Mouse (Mus musculus) heart, embryonic 16.5 days (tissue): ENCODE measurements at regions not wholly inside any gene's neighbourhood (a gene's known extent, or its start where the extent isn't known, plus 50 kb on each side); places are given as distances from the start of the nearest gene placed in this dataset.

Experiments
- ATAC-seq: fragments of 200-750 bp; cut with Nextera tagmentation; replicated peaks from 2 replicates; pipeline ENCODE4 v1.8.0; 2017; ENCODE audit warnings: moderate number of reproducible peaks; ENCODE audit not compliant: insufficient read depth, low FRiP score; ENCODE audit errors: extremely low read depth
- H3K27ac ChIP-seq: fragments of 300-500 bp; sonication (generic); 2 replicates; pipeline ENCODE4 v1.5.1; 2014; ENCODE audit warnings: mild to moderate bottlenecking, low read length, control low read depth, moderate library complexity
- H3K27me3 ChIP-seq: fragments of 300-500 bp; sonication (generic); 2 replicates; pipeline ENCODE4 v1.6.1; 2014; ENCODE audit warnings: low read length, mixed read lengths; ENCODE audit not compliant: control insufficient read depth, insufficient read depth
- H3K36me3 ChIP-seq: fragments of 300-500 bp; sonication (generic); 2 replicates; pipeline ENCODE4 v1.6.1; 2014; ENCODE audit not compliant: control insufficient read depth, insufficient read depth
- H3K4me1 ChIP-seq: fragments of 300-500 bp; sonication (generic); 2 replicates; pipeline ENCODE4 v1.6.1; 2014; ENCODE audit warnings: low read length, mixed read lengths; ENCODE audit not compliant: control insufficient read depth, insufficient read depth
- H3K4me2 ChIP-seq: fragments of 300-500 bp; sonication (generic); 2 replicates; pipeline ENCODE4 v1.6.1; 2014; ENCODE audit warnings: low read depth, mild to moderate bottlenecking, control low read depth, low read length
- H3K4me3 ChIP-seq: fragments of 300-500 bp; sonication (generic); 2 replicates; pipeline ENCODE4 v1.5.1; 2014; ENCODE audit warnings: mild to moderate bottlenecking, control low read depth, low read length
- H3K9ac ChIP-seq: fragments of 300-500 bp; sonication (generic); 2 replicates; pipeline ENCODE4 v1.6.1; 2014; ENCODE audit warnings: low read length, control low read depth
- H3K9me3 ChIP-seq: fragments of 300-500 bp; sonication (generic); replicated peaks from 2 replicates; pipeline ENCODE4 v1.6.1; 2016; ENCODE audit warnings: low read length; ENCODE audit not compliant: control insufficient read depth
- WGBS: fragments of 180-500 bp; shearing (Covaris S2); extraction: QIAGEN DNeasy Blood & Tissue Kit; methylation state at CpG from one replicate; pipeline ENCODE4 v1.1.7; 2014; 5-methylcytosine and 5-hydroxymethylcytosine counted together

- WGBS = 76% methylated on average over 7 of the region's 7 CpGs
- Histone ChIP-seq H3K4me3 (no peak overlapping the region), H3K36me3 (no peaks in the 10 kb centered on the region)
These were observed 75.5 kb downstream of the Enkur start for GRCm38 (mm10) chr2:21129621-21130020.

GRCm38 (mm10) chr2:21126531-21126930 is 78.6 kb downstream of the Enkur start:
- H3K4me3 ChIP-seq = no peak overlapping the region
- no peaks in the 10 kb centered on the region for H3K9me3 ChIP-seq
- H3K9ac ChIP-seq = no peak overlapping the region
- no peak overlapping the region for H3K27ac ChIP-seq
- H3K4me2 ChIP-seq = no peak overlapping the region
- no peak for ATAC-seq
- H3K36me3 ChIP-seq = no peaks in the 10 kb centered on the region
- H3K4me1 ChIP-seq = no peaks in the 10 kb centered on the region
- WGBS = 76% methylated on average over 1 of the region's 1 CpGs
- H3K27me3 ChIP-seq = no peaks in the 10 kb centered on the region

More at GRCm38 (mm10) chr2:21129621-21130020, 75.5 kb downstream of the Enkur start:
- no peak overlapping the region for H3K9ac ChIP-seq
- no peaks in the 10 kb centered on the region for H3K9me3 ChIP-seq
- no peak for ATAC-seq
- no peak overlapping the region for H3K4me2 ChIP-seq
- no peak overlapping the region for H3K27ac ChIP-seq
- no peaks in the 10 kb centered on the region for H3K4me1 ChIP-seq
- H3K27me3 ChIP-seq = no peaks in the 10 kb centered on the region

GRCm38 (mm10) chr2:21122421-21122820 is 82.7 kb downstream of the Enkur start:
- Histone ChIP-seq H3K4me2 (no peak overlapping the region), H3K9ac (no peak overlapping the region), H3K36me3 (no peaks in the 10 kb centered on the region), H3K27me3 (no peaks in the 10 kb centered on the region), H3K9me3 (no peaks in the 10 kb centered on the region), H3K4me1 (no peaks in the 10 kb centered on the region), H3K4me3 (no peak overlapping the region), H3K27ac (no peak overlapping the region)
- 74% methylated on average over 3 of the region's 3 CpGs for WGBS
- ATAC-seq = no peak

GRCm38 (mm10) chr2:21121663-21122062 is 83.5 kb downstream of the Enkur start:
- Histone ChIP-seq H3K4me3 (no peak overlapping the region), H3K4me1 (no peaks in the 10 kb centered on the region), H3K36me3 (no peaks in the 10 kb centered on the region), H3K9ac (no peak overlapping the region), H3K4me2 (no peak overlapping the region), H3K27ac (no peak overlapping the region), H3K27me3 (no peaks in the 10 kb centered on the region), H3K9me3 (no peaks in the 10 kb centered on the region)
- 63% methylated on average over 1 of the region's 1 CpGs for WGBS
- no peak for ATAC-seq

- WGBS = 83% methylated on average over 5 of the region's 5 CpGs
- H3K9ac ChIP-seq = no peak overlapping the region
- H3K27me3 ChIP-seq = no peaks in the 10 kb centered on the region
- ATAC-seq = no peak
- H3K9me3 ChIP-seq = no peaks in the 10 kb centered on the region
- no peaks in the 10 kb centered on the region for H3K36me3 ChIP-seq
- H3K4me3 ChIP-seq = no peak overlapping the region
- no peak overlapping the region for H3K27ac ChIP-seq
- H3K4me2 ChIP-seq = no peak overlapping the region
- no peaks in the 10 kb centered on the region for H3K4me1 ChIP-seq
These were observed 88.3 kb downstream of the Enkur start for GRCm38 (mm10) chr2:21116817-21117216.

- WGBS = 70% methylated on average over 1 of the region's 1 CpGs
- H3K36me3 ChIP-seq = no peaks in the 10 kb centered on the region
- no peaks in the 10 kb centered on the region for H3K27me3 ChIP-seq
- no peak overlapping the region for H3K4me3 ChIP-seq
- no peaks in the 10 kb centered on the region for H3K9me3 ChIP-seq
- H3K4me2 ChIP-seq = no peak overlapping the region
- H3K9ac ChIP-seq = no peak overlapping the region
- no peak for ATAC-seq
- H3K4me1 ChIP-seq = no peaks in the 10 kb centered on the region
- H3K27ac ChIP-seq = no peak overlapping the region
These were observed 93.6 kb downstream of the Enkur start for GRCm38 (mm10) chr2:21111527-21111926.

GRCm38 (mm10) chr2:21100248-21100808 is 104.8 kb downstream of the Enkur start:
- Histone ChIP-seq H3K36me3 (no peaks in the 10 kb centered on the region), H3K9ac (no peak overlapping the region), H3K9me3 (no peaks in the 10 kb centered on the region), H3K4me1 (no peaks in the 10 kb centered on the region), H3K27ac (no peak overlapping the region), H3K4me2 (no peak overlapping the region), H3K4me3 (no peak overlapping the region), H3K27me3 (no peaks in the 10 kb centered on the region)
- ATAC-seq = no peak
- 82% methylated on average over 6 of the region's 6 CpGs for WGBS

GRCm38 (mm10) chr2:21091058-21091971 is 113.8 kb downstream of the Enkur start:
- no peak; the same call in 1 of the 2 replicates for ATAC-seq
- Histone ChIP-seq H3K27me3 (no peaks in the 10 kb centered on the region), H3K9me3 (0 out of 2 replicates have a peak, but pooled peaks cover 4% of the 10 kb centered on the region), H3K9ac (no peak overlapping the region; the same call in 1 of the 2 replicates), H3K36me3 (no peaks in the 10 kb centered on the region), H3K4me1 (peaks cover 12% of the 10 kb centered on the region), H3K27ac (peak overlapping the region; percentile 35), H3K4me2 (no peak overlapping the region), H3K4me3 (no peak overlapping the region)
- 49% methylated on average over 4 of the region's 4 CpGs for WGBS

GRCm38 (mm10) chr2:21085517-21085916 is 116.8 kb upstream of the Arhgap21 start:
- 57% methylated on average over 5 of the region's 5 CpGs for WGBS
- no peak overlapping the region for H3K27ac ChIP-seq

More at GRCm38 (mm10) chr2:21085517-21085916, 116.8 kb upstream of the Arhgap21 start:
- Histone ChIP-seq H3K4me2 (no peak overlapping the region), H3K4me1 (no peaks in the 10 kb centered on the region), H3K4me3 (no peak overlapping the region), H3K9me3 (0 out of 2 replicates have a peak, but pooled peaks cover 4% of the 10 kb centered on the region), H3K36me3 (no peaks in the 10 kb centered on the region), H3K9ac (no peak overlapping the region), H3K27me3 (no peaks in the 10 kb centered on the region)
- ATAC-seq = no peak
